Mouse (Mus musculus): ENCODE measurements around the gene Zbtb17. TPM values are rescaled to one million over a fixed set of nuclear protein-coding genes. Genes with fewer than 3 reads are reported as not detected.

Gene Zbtb17
- polyA plus RNA-seq, 1 experiment = 31.9 TPM

GRCm38 (mm10) chr4:141423691-141424431 lies 20.6 kb upstream of the Zbtb17 start:
- WGBS = 92% methylated on average over 13 of the region's 13 CpGs
- no peak for DNase-seq (ENCODE audit: low read depth, low spot score)

GRCm38 (mm10) chr4:141425484-141426479 lies 18.7 kb upstream of the Zbtb17 start:
- no peak for DNase-seq (ENCODE audit: low read depth, low spot score)
- WGBS = 6% methylated on average over 36 of the region's 36 CpGs

- WGBS = 68% methylated on average over 10 of the region's 10 CpGs
- DNase-seq (ENCODE audit: low read depth, low spot score) = no peak
Measured at GRCm38 (mm10) chr4:141426796-141427745, 17.4 kb upstream of the Zbtb17 start.

GRCm38 (mm10) chr4:141427921-141428320 lies 16.5 kb upstream of the Zbtb17 start:
- 92% methylated on average over 13 of the region's 13 CpGs for WGBS
- DNase-seq (ENCODE audit: low read depth, low spot score) = no peak

- 75% methylated on average over 6 of the region's 6 CpGs for WGBS
- no peak for DNase-seq (ENCODE audit: low read depth, low spot score)
Measured at GRCm38 (mm10) chr4:141429381-141429780, 15.1 kb upstream of the Zbtb17 start.

GRCm38 (mm10) chr4:141429847-141430246 lies 14.6 kb upstream of the Zbtb17 start:
- no peak for DNase-seq (ENCODE audit: low read depth, low spot score)
- WGBS = 59% methylated on average over 9 of the region's 9 CpGs

- 35% methylated on average over 9 of the region's 9 CpGs for WGBS
- DNase-seq (ENCODE audit: low read depth, low spot score) = peak; percentile 46
Measured at GRCm38 (mm10) chr4:141430997-141431396, 13.5 kb upstream of the Zbtb17 start.

GRCm38 (mm10) chr4:141432666-141433065 lies 11.8 kb upstream of the Zbtb17 start:
- 41% methylated on average over 14 of the region's 14 CpGs for WGBS
- DNase-seq (ENCODE audit: low read depth, low spot score) = no peak

- WGBS = 75% methylated on average over 18 of the region's 18 CpGs
- no peak for DNase-seq (ENCODE audit: low read depth, low spot score)
Measured at GRCm38 (mm10) chr4:141433191-141433590, 11.3 kb upstream of the Zbtb17 start.

- no peak for DNase-seq (ENCODE audit: low read depth, low spot score)
- WGBS = 92% methylated on average over 1 of the region's 1 CpGs
Measured at GRCm38 (mm10) chr4:141435974-141436373, 8.5 kb upstream of the Zbtb17 start, which contains the start of gene Srarp. Gene Srarp (minus strand): TSS chr4:141436105.

- 44% methylated on average over 12 of the region's 12 CpGs for WGBS
- DNase-seq (ENCODE audit: low read depth, low spot score) = no peak
Measured at GRCm38 (mm10) chr4:141439083-141439803, 5.2 kb upstream of the Zbtb17 start.

GRCm38 (mm10) chr4:141440877-141441276 lies 3.6 kb upstream of the Zbtb17 start:
- peak; percentile 33 for DNase-seq (ENCODE audit: low read depth, low spot score)

- 32% methylated on average over 11 of the region's 11 CpGs for WGBS
- DNase-seq (ENCODE audit: low read depth, low spot score) = no peak
Measured at GRCm38 (mm10) chr4:141443641-141444429, 619 bp upstream of the Zbtb17 start.

GRCm38 (mm10) chr4:141445328-141445720 lies 870 bp downstream of the Zbtb17 start:
- WGBS = 7% methylated on average over 14 of the region's 14 CpGs
- no peak for DNase-seq (ENCODE audit: low read depth, low spot score)

- no peak for DNase-seq (ENCODE audit: low read depth, low spot score)
- WGBS = 68% methylated on average over 7 of the region's 7 CpGs
Measured at GRCm38 (mm10) chr4:141446211-141446610, 1.8 kb downstream of the Zbtb17 start.

- no peak for DNase-seq (ENCODE audit: low read depth, low spot score)
- 84% methylated on average over 2 of the region's 2 CpGs for WGBS
Measured at GRCm38 (mm10) chr4:141451251-141451650, 6.8 kb downstream of the Zbtb17 start.

- DNase-seq (ENCODE audit: low read depth, low spot score) = no peak
- WGBS = 79% methylated on average over 9 of the region's 9 CpGs
Measured at GRCm38 (mm10) chr4:141451916-141452450, 7.5 kb downstream of the Zbtb17 start.

Measured in large intestine, adult 2 months (tissue).